Mouse (Mus musculus): ENCODE measurements at regions not wholly inside any gene's neighbourhood (a gene's known extent, or its start where the extent isn't known, plus 50 kb on each side); places are given as distances from the start of the nearest gene placed in this dataset.
A peak's percentile ranks its signal among the peaks of the same experiment; 100 is the strongest.

DNA sequence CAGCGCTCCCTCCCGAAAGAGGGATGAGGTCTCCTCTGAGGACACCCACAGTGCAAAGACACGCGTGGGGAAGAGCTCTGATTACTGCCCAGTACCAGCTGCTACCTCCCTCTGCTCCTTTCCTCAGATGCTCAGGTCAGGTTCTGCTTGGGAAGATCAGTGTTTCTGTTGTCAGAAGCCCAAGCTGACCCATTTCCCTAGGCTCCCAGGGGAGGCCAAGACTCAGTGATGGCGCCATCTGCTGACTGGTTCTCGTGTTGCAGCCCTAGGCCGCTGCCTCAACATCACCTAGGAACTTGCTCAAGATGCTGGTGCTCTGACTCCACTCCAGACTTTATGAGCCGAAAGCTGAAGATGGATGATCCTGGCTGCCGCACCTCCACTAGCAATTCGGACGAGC, 52.4 kb upstream of the Gramd1b start:
- H3K4me1 ChIP-seq (replicated peaks; ENCODE audit: control insufficient read depth in 2 of 2, insufficient read depth in 2 of 2, low read length in 1 of 2) = no peaks in the 10 kb centered on the region; a peak in 1 of 4 replicates

GRCm38 (mm10) chr9:40581854-40582253, 50.7 kb upstream of the Gramd1b start:
- Histone ChIP-seq H3K4me2 (ENCODE audit: low read depth) (no peak overlapping the region), H3K27ac (no peak overlapping the region), H3K4me3 (ENCODE audit: insufficient read depth in 1 of 2, low read depth in 2 of 2, low read length in 2 of 2) (no peak overlapping the region), H3K9me3 (ENCODE audit: control insufficient read depth, low read length) (no peaks in the 10 kb centered on the region), H3K27me3 (ENCODE audit: control insufficient read depth, insufficient read depth, low read length) (no peaks in the 10 kb centered on the region), H3K4me1 (replicated peaks; ENCODE audit: control insufficient read depth in 2 of 2, insufficient read depth in 2 of 2, low read length in 1 of 2) (no peaks in the 10 kb centered on the region; a peak in 1 of 4 replicates), H3K9ac (replicated peaks) (no peak overlapping the region), H3K36me3 (replicated peaks; ENCODE audit: control insufficient read depth, insufficient read depth, low read depth) (no peaks in the 10 kb centered on the region)
- DNase-seq (ENCODE audit: low read depth in 3 of 3, low spot score in 3 of 3) (peak in 2 of 3 experiments; percentile 28 to 48), ATAC-seq (ENCODE audit: insufficient read depth) (no peak)
- 26% methylated on average over 2 of the region's 2 CpGs for whole genome bisulfite sequencing (ENCODE audit: insufficient replicate concordance)
- TF ChIP-seq EP300 (IDR thresholded peaks at IDR 0.05; ENCODE audit: low read depth) (no peak), CTCF (IDR thresholded peaks at IDR 0.05; ENCODE audit: low read depth) (no peak)

More for the DNA sequence above, 52.4 kb upstream of the Gramd1b start:
- H3K9me3 ChIP-seq (ENCODE audit: control insufficient read depth, low read length) = no peaks in the 10 kb centered on the region
- TF ChIP-seq EP300 (IDR thresholded peaks at IDR 0.05; ENCODE audit: low read depth) (no peak), CTCF (IDR thresholded peaks at IDR 0.05; ENCODE audit: low read depth) (peak; percentile 81)
- no peaks in the 10 kb centered on the region for H3K27me3 ChIP-seq (ENCODE audit: control insufficient read depth, insufficient read depth, low read length)
- no peak overlapping the region for H3K4me3 ChIP-seq (ENCODE audit: insufficient read depth in 1 of 2, low read depth in 2 of 2, low read length in 2 of 2)
- H3K9ac ChIP-seq (replicated peaks) = no peak overlapping the region
- ATAC-seq (ENCODE audit: insufficient read depth) (no peak), DNase-seq (ENCODE audit: low read depth in 3 of 3, low spot score in 3 of 3) (no peak)
- WGBS (ENCODE audit: insufficient replicate concordance) = 47% methylated on average over 11 of the region's 11 CpGs
- H3K36me3 ChIP-seq (replicated peaks; ENCODE audit: control insufficient read depth, insufficient read depth, low read depth) = no peaks in the 10 kb centered on the region
- no peak overlapping the region for H3K4me2 ChIP-seq (ENCODE audit: low read depth)
- H3K27ac ChIP-seq = no peak overlapping the region

Data from liver, embryonic 14.5 days (tissue).